Mouse (Mus musculus): ENCODE data around the gene Ajap1. TPM values are rescaled to one million over a fixed set of nuclear protein-coding genes. Genes with fewer than 3 reads are reported as not detected.

The Ajap1 gene
- polyA plus RNA-seq, 1 experiment from 2014 or later = not detected

DNA sequence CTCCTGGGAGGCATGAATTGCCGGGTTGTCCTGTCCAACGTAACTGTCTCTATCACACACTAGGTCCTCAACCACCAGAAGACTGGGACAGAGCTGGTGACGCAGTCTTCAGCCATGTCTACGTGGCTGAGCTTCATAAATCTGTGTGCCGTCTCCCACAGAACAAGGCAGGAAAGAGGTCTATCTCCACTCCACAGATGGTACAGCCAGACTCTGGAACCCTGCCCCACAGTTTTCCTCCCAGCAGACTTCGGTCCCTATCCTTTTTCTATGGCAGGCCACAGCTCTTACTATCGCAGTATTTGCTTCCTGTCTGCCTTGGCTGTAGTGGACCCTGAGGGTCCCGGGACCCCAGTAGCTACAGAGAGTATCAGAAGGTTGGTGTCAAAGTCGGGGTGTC is 23.1 kb downstream of the Ajap1 start:
- H3K9ac ChIP-seq (replicated peaks) = no peak overlapping the region
- H3K4me3 ChIP-seq (ENCODE audit: low read depth, low read length) = no peak overlapping the region
- no peak overlapping the region for H3K27ac ChIP-seq (ENCODE audit: low read depth)
- H3K9me3 ChIP-seq (ENCODE audit: low read length) = no peaks in the 10 kb centered on the region
- no peak overlapping the region for H3K4me2 ChIP-seq (ENCODE audit: low read depth, low read length)
- no peaks in the 10 kb centered on the region for H3K27me3 ChIP-seq (ENCODE audit: insufficient read depth, low read length)
- DNase-seq = no peak
- no peaks in the 10 kb centered on the region for H3K4me1 ChIP-seq (ENCODE audit: insufficient read depth)
- TF ChIP-seq EP300 (IDR thresholded peaks at IDR 0.05; ENCODE audit: low read depth) (no peak), CTCF (IDR thresholded peaks at IDR 0.05; ENCODE audit: low read depth) (no peak)
- H3K36me3 ChIP-seq (replicated peaks; ENCODE audit: insufficient read depth, low read length) = no peaks in the 10 kb centered on the region
- no peak for ATAC-seq
- 86% methylated on average over 9 of the region's 9 CpGs for WGBS (ENCODE audit: insufficient replicate concordance)

DNA sequence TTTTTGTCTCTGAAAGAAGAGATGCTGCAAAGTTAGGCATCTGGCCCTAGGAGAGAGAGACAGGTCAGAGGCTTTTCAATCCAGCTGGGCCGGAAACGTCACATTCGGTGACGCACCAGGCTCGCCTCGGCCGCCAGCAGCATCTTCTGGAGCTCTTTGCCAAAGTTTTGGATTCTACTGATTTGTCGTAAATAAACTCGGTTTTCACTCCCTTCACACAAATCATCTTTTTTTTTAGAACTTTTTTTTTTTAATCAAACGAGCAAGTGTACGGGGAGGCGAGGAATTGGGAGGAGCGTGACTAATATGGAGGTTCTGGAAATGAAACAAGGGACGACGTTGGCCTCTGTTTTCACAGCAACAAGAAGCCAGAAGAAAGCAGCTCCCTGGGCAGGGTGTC is 23.8 kb downstream of the Ajap1 start:
- TF ChIP-seq CTCF (IDR thresholded peaks at IDR 0.05; ENCODE audit: low read depth) = no peak
- no peak for TF ChIP-seq EP300 (IDR thresholded peaks at IDR 0.05; ENCODE audit: low read depth)
- H3K27ac ChIP-seq (ENCODE audit: low read depth) = no peak overlapping the region
- H3K4me3 ChIP-seq (ENCODE audit: low read depth, low read length) = no peak overlapping the region
- H3K9me3 ChIP-seq (ENCODE audit: low read length) = no peaks in the 10 kb centered on the region
- no peaks in the 10 kb centered on the region for H3K4me1 ChIP-seq (ENCODE audit: insufficient read depth)
- DNase-seq (no peak), ATAC-seq (no peak)
- WGBS (ENCODE audit: insufficient replicate concordance) = 84% methylated on average over 15 of the region's 15 CpGs
- H3K9ac ChIP-seq (replicated peaks) = no peak overlapping the region
- no peaks in the 10 kb centered on the region for H3K27me3 ChIP-seq (ENCODE audit: insufficient read depth, low read length)
- no peak overlapping the region for H3K4me2 ChIP-seq (ENCODE audit: low read depth, low read length)
- no peaks in the 10 kb centered on the region for H3K36me3 ChIP-seq (replicated peaks; ENCODE audit: insufficient read depth, low read length)

DNA sequence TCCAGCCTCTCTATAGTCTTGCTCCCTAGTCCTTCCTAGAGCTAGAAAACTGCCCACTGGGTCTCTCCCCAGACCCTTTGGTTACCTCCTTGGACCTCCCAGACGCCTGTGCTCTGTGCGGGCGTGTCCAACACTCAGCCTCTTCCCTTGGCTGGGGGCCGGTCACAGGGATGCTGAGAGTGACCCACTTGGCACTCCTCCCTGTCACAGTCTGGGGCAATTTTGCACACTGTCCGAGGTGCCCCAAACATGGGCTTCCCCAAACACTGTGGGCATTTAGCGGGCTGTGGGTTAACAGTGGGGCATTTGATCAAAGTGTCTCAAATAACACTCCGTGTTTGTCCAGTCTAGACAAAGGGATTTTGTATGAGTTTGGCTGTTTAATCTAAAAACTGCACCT is 29.1 kb downstream of the Ajap1 start:
- WGBS (ENCODE audit: insufficient replicate concordance) = 81% methylated on average over 7 of the region's 7 CpGs
- Histone ChIP-seq H3K4me1 (ENCODE audit: insufficient read depth) (no peaks in the 10 kb centered on the region), H3K27me3 (ENCODE audit: insufficient read depth, low read length) (no peaks in the 10 kb centered on the region), H3K9me3 (ENCODE audit: low read length) (no peaks in the 10 kb centered on the region), H3K4me3 (ENCODE audit: low read depth, low read length) (no peak overlapping the region), H3K9ac (replicated peaks) (no peak overlapping the region), H3K4me2 (ENCODE audit: low read depth, low read length) (no peak overlapping the region), H3K27ac (ENCODE audit: low read depth) (no peak overlapping the region), H3K36me3 (replicated peaks; ENCODE audit: insufficient read depth, low read length) (no peaks in the 10 kb centered on the region)
- ATAC-seq (no peak), DNase-seq (no peak)
- TF ChIP-seq CTCF (IDR thresholded peaks at IDR 0.05; ENCODE audit: low read depth) (no peak), EP300 (IDR thresholded peaks at IDR 0.05; ENCODE audit: low read depth) (no peak)

DNA sequence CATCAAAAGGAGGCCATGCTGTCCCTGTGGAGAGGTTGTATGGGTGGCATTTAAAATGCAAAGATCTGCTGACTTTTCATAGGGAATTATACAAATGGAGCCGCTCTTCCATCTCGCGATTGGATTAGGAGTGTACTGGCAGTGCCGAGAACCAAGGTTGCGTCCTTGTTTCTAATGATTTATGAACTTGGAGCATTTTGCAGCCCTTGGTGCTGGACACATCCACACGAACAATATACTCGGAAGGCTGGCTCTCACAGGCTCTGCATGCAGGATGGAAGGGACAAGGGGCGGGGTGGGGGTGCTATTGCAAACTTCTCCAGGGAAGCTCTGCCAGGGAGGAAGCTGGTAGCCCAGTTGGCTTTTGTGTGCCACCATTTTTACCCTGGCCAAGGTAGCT is 31.1 kb downstream of the Ajap1 start:
- no peak for ATAC-seq
- Histone ChIP-seq H3K9me3 (ENCODE audit: low read length) (no peaks in the 10 kb centered on the region), H3K27ac (ENCODE audit: low read depth) (no peak overlapping the region), H3K4me3 (ENCODE audit: low read depth, low read length) (no peak overlapping the region), H3K4me2 (ENCODE audit: low read depth, low read length) (no peak overlapping the region), H3K27me3 (ENCODE audit: insufficient read depth, low read length) (no peaks in the 10 kb centered on the region), H3K9ac (replicated peaks) (no peak overlapping the region), H3K36me3 (replicated peaks; ENCODE audit: insufficient read depth, low read length) (no peaks in the 10 kb centered on the region), H3K4me1 (ENCODE audit: insufficient read depth) (no peaks in the 10 kb centered on the region)
- 82% methylated on average over 8 of the region's 8 CpGs for WGBS (ENCODE audit: insufficient replicate concordance)
- TF ChIP-seq CTCF (IDR thresholded peaks at IDR 0.05; ENCODE audit: low read depth) (no peak), EP300 (IDR thresholded peaks at IDR 0.05; ENCODE audit: low read depth) (no peak)
- no peak for DNase-seq

DNA sequence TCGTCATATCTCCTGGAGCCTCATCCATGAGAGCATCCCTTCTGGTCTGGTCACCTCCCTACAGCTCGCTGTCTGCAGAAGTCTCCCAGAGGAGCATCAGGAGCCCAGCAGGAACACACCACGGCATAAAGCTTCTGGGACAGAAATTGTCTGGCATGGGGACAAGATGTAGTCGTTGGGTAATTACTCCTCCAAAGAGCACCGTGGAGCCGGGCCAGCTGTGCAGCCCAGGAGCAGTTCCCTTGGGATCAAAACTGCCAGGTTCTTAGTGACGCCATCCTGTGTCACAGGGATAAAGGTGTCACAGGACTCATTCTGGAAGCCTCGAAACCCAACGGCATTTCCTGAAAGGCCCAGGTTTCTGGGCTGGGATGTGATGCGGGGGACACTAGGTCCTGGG is 40.1 kb downstream of the Ajap1 start:
- no peak overlapping the region for H3K9ac ChIP-seq (replicated peaks)
- ATAC-seq (no peak), DNase-seq (no peak)
- H3K36me3 ChIP-seq (replicated peaks; ENCODE audit: insufficient read depth, low read length) = no peaks in the 10 kb centered on the region
- no peaks in the 10 kb centered on the region for H3K9me3 ChIP-seq (ENCODE audit: low read length)
- no peak overlapping the region for H3K27ac ChIP-seq (ENCODE audit: low read depth)
- no peak for TF ChIP-seq CTCF (IDR thresholded peaks at IDR 0.05; ENCODE audit: low read depth)
- TF ChIP-seq EP300 (IDR thresholded peaks at IDR 0.05; ENCODE audit: low read depth) = no peak
- no peaks in the 10 kb centered on the region for H3K27me3 ChIP-seq (ENCODE audit: insufficient read depth, low read length)
- no peak overlapping the region for H3K4me3 ChIP-seq (ENCODE audit: low read depth, low read length)
- no peak overlapping the region for H3K4me2 ChIP-seq (ENCODE audit: low read depth, low read length)
- no peaks in the 10 kb centered on the region for H3K4me1 ChIP-seq (ENCODE audit: insufficient read depth)
- 78% methylated on average over 10 of the region's 10 CpGs for WGBS (ENCODE audit: insufficient replicate concordance)

DNA sequence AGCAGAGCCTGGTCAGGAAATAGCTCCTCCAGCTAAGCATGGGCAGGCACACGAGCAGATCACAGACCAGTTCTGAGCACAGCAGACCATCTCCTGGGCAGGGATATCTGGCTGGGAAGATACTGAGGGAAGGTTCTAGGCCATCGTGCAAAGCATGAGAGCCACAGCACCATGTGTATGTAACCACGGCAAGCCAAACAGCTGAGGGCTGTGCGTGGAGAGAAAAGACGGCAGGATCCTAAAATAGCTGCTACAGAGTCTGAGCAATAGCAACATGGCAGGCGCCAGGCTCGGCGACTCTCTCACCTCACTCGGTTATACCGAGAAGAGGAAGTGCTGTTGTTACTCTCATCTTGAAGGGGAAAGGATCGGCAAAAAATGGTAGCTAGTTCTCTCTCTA is 42.7 kb downstream of the Ajap1 start:
- no peak overlapping the region for H3K4me3 ChIP-seq (ENCODE audit: low read depth, low read length)
- ATAC-seq = no peak

DNA sequence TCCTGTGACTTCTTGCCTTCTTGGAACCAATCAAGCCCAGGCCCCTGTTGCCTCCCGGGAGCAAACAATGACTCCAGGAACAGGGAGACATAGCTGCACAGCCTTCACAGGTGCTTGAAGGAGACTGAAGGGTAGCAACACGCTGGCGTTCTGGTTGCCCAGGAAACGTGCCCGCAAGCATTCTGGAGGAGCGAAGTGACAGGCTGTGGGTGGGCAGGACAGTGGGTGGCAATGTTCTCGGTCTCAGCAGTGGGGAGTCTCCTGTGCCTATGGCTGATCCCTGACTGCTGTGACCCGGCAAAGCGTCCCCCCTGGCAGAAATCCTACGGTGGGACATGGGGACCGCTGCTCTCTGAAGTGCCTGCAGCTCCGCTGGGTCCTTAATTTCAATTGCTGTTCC is 43.6 kb downstream of the Ajap1 start:
- TF ChIP-seq EP300 (IDR thresholded peaks at IDR 0.05; ENCODE audit: low read depth) = no peak
- no peak for TF ChIP-seq CTCF (IDR thresholded peaks at IDR 0.05; ENCODE audit: low read depth)
- ATAC-seq (no peak), DNase-seq (no peak)
- no peaks in the 10 kb centered on the region for H3K9me3 ChIP-seq (ENCODE audit: low read length)
- no peaks in the 10 kb centered on the region for H3K4me1 ChIP-seq (ENCODE audit: insufficient read depth)
- no peaks in the 10 kb centered on the region for H3K36me3 ChIP-seq (replicated peaks; ENCODE audit: insufficient read depth, low read length)
- H3K9ac ChIP-seq (replicated peaks) = no peak overlapping the region
- H3K4me2 ChIP-seq (ENCODE audit: low read depth, low read length) = no peak overlapping the region
- no peak overlapping the region for H3K27ac ChIP-seq (ENCODE audit: low read depth)
- H3K4me3 ChIP-seq (ENCODE audit: low read depth, low read length) = no peak overlapping the region
- 57% methylated on average over 11 of the region's 12 CpGs for WGBS (ENCODE audit: insufficient replicate concordance)
- H3K27me3 ChIP-seq (ENCODE audit: insufficient read depth, low read length) = no peaks in the 10 kb centered on the region

More for the DNA sequence above, 42.7 kb downstream of the Ajap1 start:
- no peak overlapping the region for H3K27ac ChIP-seq (ENCODE audit: low read depth)
- no peak overlapping the region for H3K9ac ChIP-seq (replicated peaks)
- WGBS (ENCODE audit: insufficient replicate concordance) = 56% methylated on average over 11 of the region's 11 CpGs
- H3K9me3 ChIP-seq (ENCODE audit: low read length) = no peaks in the 10 kb centered on the region
- no peak for DNase-seq
- TF ChIP-seq EP300 (IDR thresholded peaks at IDR 0.05; ENCODE audit: low read depth) (no peak), CTCF (IDR thresholded peaks at IDR 0.05; ENCODE audit: low read depth) (no peak)
- no peaks in the 10 kb centered on the region for H3K4me1 ChIP-seq (ENCODE audit: insufficient read depth)
- no peaks in the 10 kb centered on the region for H3K27me3 ChIP-seq (ENCODE audit: insufficient read depth, low read length)
- no peak overlapping the region for H3K4me2 ChIP-seq (ENCODE audit: low read depth, low read length)
- no peaks in the 10 kb centered on the region for H3K36me3 ChIP-seq (replicated peaks; ENCODE audit: insufficient read depth, low read length)
